Mouse (Mus musculus): ENCODE data around the gene Olfr1058. TPM values are rescaled to one million over a fixed set of nuclear protein-coding genes. Genes with fewer than 3 reads are reported as not detected.
"Not testable (repeated sequence)": the region's sequence is repeated elsewhere in the genome, so short reads cannot be mapped to it uniquely, and the experiment has no call there.

Gene Olfr1058
- polyA plus RNA-seq (2011; ENCODE audit: insufficient read depth, insufficient read length, low read depth, missing spikeins), result not detected in 2 replicates

DNA sequence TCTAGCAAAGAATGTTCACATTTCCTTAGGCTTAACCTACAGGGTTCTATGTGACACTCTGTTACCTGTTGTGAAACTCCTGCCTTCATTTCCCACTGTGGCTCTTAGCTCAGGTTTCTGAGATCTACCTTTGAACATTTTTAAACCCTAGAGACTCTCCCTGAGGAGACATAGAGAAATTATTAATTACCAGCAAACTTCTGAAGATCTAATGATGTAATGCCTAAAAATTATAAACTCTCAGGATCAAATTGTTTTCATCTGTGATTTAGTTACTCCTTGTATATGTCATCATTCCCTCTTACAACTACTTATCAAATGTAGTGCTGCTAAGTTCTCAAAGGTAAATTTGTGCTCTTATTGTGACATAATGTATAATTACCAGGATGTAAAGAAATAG, at the start of gene Olfr1058:
TSS of gene Olfr1058 (minus strand) at position 101 of the 400 bp plus-strand sequence.
- H3K27ac ChIP-seq (ENCODE audit: insufficient read depth, low read length); H3K36me3 ChIP-seq (ENCODE audit: control insufficient read depth, insufficient read depth, low read length, poor library complexity, severe bottlenecking); H3K9me3 ChIP-seq (replicated peaks; ENCODE audit: control insufficient read depth, insufficient read depth, low read length, poor library complexity, severe bottlenecking); H3K4me1 ChIP-seq (ENCODE audit: control insufficient read depth, insufficient read depth, low read length); H3K9ac ChIP-seq (ENCODE audit: low read depth, poor library complexity, severe bottlenecking); H3K4me3 ChIP-seq (ENCODE audit: low read depth, low read length); H3K27me3 ChIP-seq (ENCODE audit: control insufficient read depth, insufficient read depth, low read length, poor library complexity, severe bottlenecking): not testable (repeated sequence)

DNA sequence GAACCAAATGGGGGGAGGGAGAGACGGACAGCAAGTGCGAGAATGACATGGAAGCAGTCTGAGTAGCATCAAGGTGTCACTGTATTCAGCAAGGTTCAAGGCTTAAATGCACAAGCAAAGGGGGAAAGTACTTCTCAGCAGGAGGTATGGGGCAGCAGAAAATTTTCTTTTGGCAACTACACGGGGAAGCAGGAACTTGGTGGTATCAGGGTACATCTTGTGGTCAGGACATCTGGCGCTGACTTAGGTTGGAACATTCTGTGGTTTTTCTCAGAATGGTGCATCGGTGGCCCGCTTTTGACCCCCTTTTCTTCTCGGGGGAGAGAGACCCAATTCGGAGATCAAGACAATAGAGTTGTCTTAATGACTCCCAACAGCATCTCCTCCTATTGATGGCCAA, 40.1 kb upstream of the Olfr1058 start:
- not testable (repeated sequence) for H3K27me3 ChIP-seq (ENCODE audit: control insufficient read depth, insufficient read depth, low read length, poor library complexity, severe bottlenecking); H3K4me3 ChIP-seq (ENCODE audit: low read depth, low read length); H3K4me1 ChIP-seq (ENCODE audit: control insufficient read depth, insufficient read depth, low read length); H3K9ac ChIP-seq (ENCODE audit: low read depth, poor library complexity, severe bottlenecking); H3K27ac ChIP-seq (ENCODE audit: insufficient read depth, low read length); H3K9me3 ChIP-seq (replicated peaks; ENCODE audit: control insufficient read depth, insufficient read depth, low read length, poor library complexity, severe bottlenecking); H3K36me3 ChIP-seq (ENCODE audit: control insufficient read depth, insufficient read depth, low read length, poor library complexity, severe bottlenecking)

DNA sequence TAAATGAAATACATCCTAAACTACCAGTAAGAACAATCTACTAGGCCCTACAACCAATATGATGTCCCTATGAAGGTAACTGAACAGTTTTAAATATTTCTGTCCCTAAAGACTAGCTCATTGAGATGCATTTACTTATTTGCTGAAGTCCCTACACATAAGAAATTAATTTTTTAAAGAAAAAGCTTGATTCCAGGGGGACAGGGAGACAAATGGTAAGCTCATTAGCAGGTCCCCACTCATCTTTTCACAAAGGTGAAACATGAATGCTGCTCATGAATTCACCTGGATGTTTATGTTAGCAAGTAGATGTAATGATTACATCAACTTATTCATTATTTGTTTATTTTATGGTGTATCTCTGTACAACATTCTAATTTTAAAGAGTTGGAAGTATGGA, 38.3 kb upstream of the Olfr1058 start, which contains the start of gene Olfr1062:
TSS of gene Olfr1062 (minus strand) at position 101 of the 400 bp plus-strand sequence.
- H3K4me3 ChIP-seq (ENCODE audit: low read depth, low read length); H3K9me3 ChIP-seq (replicated peaks; ENCODE audit: control insufficient read depth, insufficient read depth, low read length, poor library complexity, severe bottlenecking); H3K4me1 ChIP-seq (ENCODE audit: control insufficient read depth, insufficient read depth, low read length); H3K9ac ChIP-seq (ENCODE audit: low read depth, poor library complexity, severe bottlenecking); H3K36me3 ChIP-seq (ENCODE audit: control insufficient read depth, insufficient read depth, low read length, poor library complexity, severe bottlenecking); H3K27ac ChIP-seq (ENCODE audit: insufficient read depth, low read length); H3K27me3 ChIP-seq (ENCODE audit: control insufficient read depth, insufficient read depth, low read length, poor library complexity, severe bottlenecking): not testable (repeated sequence)

DNA sequence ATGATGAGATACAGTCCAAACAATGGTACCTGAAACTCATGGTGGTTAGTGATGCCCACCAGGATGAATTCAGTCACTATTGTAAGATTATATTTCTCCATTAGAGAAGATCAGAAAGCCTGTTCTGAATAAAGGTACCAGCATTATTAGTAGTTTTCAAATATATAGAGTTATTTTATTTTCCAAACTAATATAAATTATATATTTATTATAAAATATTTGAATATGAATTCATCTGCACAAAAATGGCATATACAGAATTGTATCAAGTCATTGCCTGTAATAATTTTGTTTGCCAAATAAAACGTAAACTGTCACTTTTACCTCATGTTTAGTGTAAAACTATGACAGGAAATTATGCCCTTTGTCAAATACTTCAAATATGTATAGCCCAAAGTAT, 25.6 kb upstream of the Olfr1058 start, which contains the start of gene Olfr1061:
TSS of gene Olfr1061 (minus strand) at position 101 of the 400 bp plus-strand sequence.
- Histone ChIP-seq H3K36me3 (ENCODE audit: control insufficient read depth, insufficient read depth, low read length, poor library complexity, severe bottlenecking) (no peaks in the 10 kb centered on the region), H3K27me3 (ENCODE audit: control insufficient read depth, insufficient read depth, low read length, poor library complexity, severe bottlenecking) (no peaks in the 10 kb centered on the region), H3K9me3 (replicated peaks; ENCODE audit: control insufficient read depth, insufficient read depth, low read length, poor library complexity, severe bottlenecking) (no peaks in the 10 kb centered on the region), H3K4me3 (ENCODE audit: low read depth, low read length) (no peak within 1 kb of the TSS), H3K4me1 (ENCODE audit: control insufficient read depth, insufficient read depth, low read length) (no peaks in the 10 kb centered on the region), H3K27ac (ENCODE audit: insufficient read depth, low read length) (no peak within 1 kb of the TSS), H3K9ac (ENCODE audit: low read depth, poor library complexity, severe bottlenecking) (no peak within 1 kb of the TSS)
- TF ChIP-seq POLR2A (IDR thresholded peaks at IDR 0.05; ENCODE audit: insufficient read depth, low read length), result no peak
- no peak for TF ChIP-seq EP300 (IDR thresholded peaks at IDR 0.05; ENCODE audit: insufficient read depth, low read depth, low read length)
- TF ChIP-seq CTCF (IDR thresholded peaks at IDR 0.05; ENCODE audit: low read depth, low read length), result no peak

DNA sequence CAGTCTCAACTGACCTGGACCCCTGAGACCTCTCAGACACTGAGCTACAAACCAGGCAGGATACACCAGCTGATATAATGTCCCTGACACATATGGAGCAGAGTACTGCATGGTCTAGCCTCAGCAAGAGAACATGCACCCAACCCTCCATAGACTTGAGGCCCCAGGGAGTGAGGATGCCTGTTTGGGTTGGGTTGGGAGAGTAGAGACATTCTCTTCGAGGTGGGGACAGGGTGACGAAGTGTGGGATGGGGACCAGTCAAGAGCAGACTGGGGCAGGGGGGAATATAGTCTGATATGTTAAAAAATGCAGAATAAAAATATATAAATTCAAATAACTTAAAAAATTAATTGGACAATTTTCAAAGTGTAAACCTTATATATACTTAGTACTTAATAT, 6.8 kb upstream of the Olfr1058 start:
- TF ChIP-seq POLR2A (IDR thresholded peaks at IDR 0.05; ENCODE audit: insufficient read depth, low read length), result no peak
- no peak for TF ChIP-seq EP300 (IDR thresholded peaks at IDR 0.05; ENCODE audit: insufficient read depth, low read depth, low read length)
- no peak for TF ChIP-seq CTCF (IDR thresholded peaks at IDR 0.05; ENCODE audit: low read depth, low read length)
- Histone ChIP-seq H3K9me3 (replicated peaks; ENCODE audit: control insufficient read depth, insufficient read depth, low read length, poor library complexity, severe bottlenecking) (no peaks in the 10 kb centered on the region), H3K4me3 (ENCODE audit: low read depth, low read length) (no peak overlapping the region), H3K27ac (ENCODE audit: insufficient read depth, low read length) (no peak overlapping the region), H3K36me3 (ENCODE audit: control insufficient read depth, insufficient read depth, low read length, poor library complexity, severe bottlenecking) (no peaks in the 10 kb centered on the region), H3K9ac (ENCODE audit: low read depth, poor library complexity, severe bottlenecking) (no peak overlapping the region), H3K27me3 (ENCODE audit: control insufficient read depth, insufficient read depth, low read length, poor library complexity, severe bottlenecking) (no peaks in the 10 kb centered on the region), H3K4me1 (ENCODE audit: control insufficient read depth, insufficient read depth, low read length) (no peaks in the 10 kb centered on the region)

DNA sequence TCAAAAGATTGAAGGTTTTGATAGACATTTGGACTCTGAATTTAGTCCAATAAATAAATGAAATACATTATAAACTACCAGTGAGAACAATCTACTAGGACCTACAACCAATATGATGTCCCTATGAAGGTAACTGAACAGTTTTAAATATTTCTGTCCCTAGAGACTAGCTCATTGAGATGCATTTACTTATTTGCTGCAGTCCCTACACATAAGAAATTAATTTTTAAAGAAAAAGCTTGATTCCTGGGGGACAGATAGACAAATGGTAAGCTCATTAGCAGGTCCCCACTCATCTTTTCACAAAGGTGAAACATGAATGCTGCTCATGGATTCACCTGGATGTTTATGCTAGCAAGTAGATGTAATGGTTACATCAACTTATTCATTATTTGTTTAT, 10.1 kb downstream of the Olfr1058 start, which contains the start of gene Olfr1057:
TSS of gene Olfr1057 (minus strand) at position 101 of the 400 bp plus-strand sequence.
- Histone ChIP-seq H3K4me1 (ENCODE audit: control insufficient read depth, insufficient read depth, low read length) (no peaks in the 10 kb centered on the region), H3K9me3 (replicated peaks; ENCODE audit: control insufficient read depth, insufficient read depth, low read length, poor library complexity, severe bottlenecking) (no peaks in the 10 kb centered on the region), H3K27ac (ENCODE audit: insufficient read depth, low read length) (no peak within 1 kb of the TSS), H3K27me3 (ENCODE audit: control insufficient read depth, insufficient read depth, low read length, poor library complexity, severe bottlenecking) (no peaks in the 10 kb centered on the region), H3K36me3 (ENCODE audit: control insufficient read depth, insufficient read depth, low read length, poor library complexity, severe bottlenecking) (no peaks in the 10 kb centered on the region), H3K4me3 (ENCODE audit: low read depth, low read length) (no peak within 1 kb of the TSS), H3K9ac (ENCODE audit: low read depth, poor library complexity, severe bottlenecking) (no peak within 1 kb of the TSS)
- TF ChIP-seq POLR2A (IDR thresholded peaks at IDR 0.05; ENCODE audit: insufficient read depth, low read length), result no peak

DNA sequence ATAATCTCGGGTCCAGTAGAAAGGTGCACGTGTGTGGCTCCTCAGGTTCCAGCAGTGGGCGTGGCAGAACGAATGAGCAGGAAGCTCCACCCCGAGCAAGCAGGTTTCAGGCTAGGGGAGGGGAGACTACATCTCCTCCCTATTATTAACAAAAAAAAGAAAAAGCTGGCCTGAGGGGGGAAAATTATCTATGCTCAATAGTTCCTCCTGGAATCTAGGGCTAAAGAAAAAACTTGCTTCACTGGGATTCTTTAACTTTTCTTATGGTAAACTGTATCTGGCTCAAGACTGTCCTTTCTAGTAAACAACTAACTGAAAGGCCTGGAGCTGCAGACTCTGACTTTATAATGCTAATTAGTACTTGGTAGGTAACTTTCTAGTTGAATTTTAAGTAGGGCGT, 22.0 kb downstream of the Olfr1058 start:
- H3K27me3 ChIP-seq (ENCODE audit: control insufficient read depth, insufficient read depth, low read length, poor library complexity, severe bottlenecking); H3K4me1 ChIP-seq (ENCODE audit: control insufficient read depth, insufficient read depth, low read length); H3K9ac ChIP-seq (ENCODE audit: low read depth, poor library complexity, severe bottlenecking); H3K4me3 ChIP-seq (ENCODE audit: low read depth, low read length); H3K27ac ChIP-seq (ENCODE audit: insufficient read depth, low read length); H3K36me3 ChIP-seq (ENCODE audit: control insufficient read depth, insufficient read depth, low read length, poor library complexity, severe bottlenecking); H3K9me3 ChIP-seq (replicated peaks; ENCODE audit: control insufficient read depth, insufficient read depth, low read length, poor library complexity, severe bottlenecking): not testable (repeated sequence)
